Mouse (Mus musculus): ENCODE measurements at regions not wholly inside any gene's neighbourhood (a gene's known extent, or its start where the extent isn't known, plus 50 kb on each side); places are given as distances from the start of the nearest gene placed in this dataset.

GRCm38 (mm10) chr1:73797858-73798257 lies 326.4 kb downstream of the Tns1 start:
- DNase-seq, result no peak

GRCm38 (mm10) chr1:73797413-73797812 lies 326.8 kb downstream of the Tns1 start:
- DNase-seq, result no peak

GRCm38 (mm10) chr1:73793871-73794270 lies 330.4 kb downstream of the Tns1 start:
- DNase-seq, result no peak

GRCm38 (mm10) chr1:73793256-73793655 lies 331.0 kb downstream of the Tns1 start:
- no peak for DNase-seq

- DNase-seq, result no peak
Measured at GRCm38 (mm10) chr1:73792311-73792710, 331.9 kb downstream of the Tns1 start.

- no peak for DNase-seq
Measured at GRCm38 (mm10) chr1:73787666-73788065, 336.6 kb downstream of the Tns1 start.

GRCm38 (mm10) chr1:73787224-73787623 lies 337.0 kb downstream of the Tns1 start:
- DNase-seq, result no peak

GRCm38 (mm10) chr1:73783303-73783702 lies 340.9 kb downstream of the Tns1 start:
- DNase-seq, result no peak

GRCm38 (mm10) chr1:73782871-73783270 lies 341.4 kb downstream of the Tns1 start:
- DNase-seq, result no peak

GRCm38 (mm10) chr1:73771773-73772172 lies 352.5 kb downstream of the Tns1 start:
- no peak for DNase-seq

GRCm38 (mm10) chr1:73770631-73771030 lies 353.6 kb downstream of the Tns1 start:
- DNase-seq, result no peak

- no peak for DNase-seq
Measured at GRCm38 (mm10) chr1:73764611-73765333, 359.5 kb downstream of the Tns1 start.

- no peak for DNase-seq
Measured at GRCm38 (mm10) chr1:73758110-73759061, 365.9 kb downstream of the Tns1 start.

- DNase-seq, result no peak
Measured at GRCm38 (mm10) chr1:73755791-73756190, 368.5 kb downstream of the Tns1 start.

GRCm38 (mm10) chr1:73754928-73755327 lies 369.3 kb downstream of the Tns1 start:
- no peak for DNase-seq

- no peak for DNase-seq
Measured at GRCm38 (mm10) chr1:73753157-73753556, 371.1 kb downstream of the Tns1 start.

GRCm38 (mm10) chr1:73748702-73749101 lies 375.5 kb downstream of the Tns1 start:
- DNase-seq, result no peak

GRCm38 (mm10) chr1:73744555-73745234 lies 379.6 kb downstream of the Tns1 start:
- DNase-seq, result no peak

GRCm38 (mm10) chr1:73743737-73744554 lies 380.3 kb downstream of the Tns1 start:
- DNase-seq, result peak; percentile 46 to 63

GRCm38 (mm10) chr1:73737083-73737482 lies 387.2 kb downstream of the Tns1 start:
- DNase-seq, result no peak

GRCm38 (mm10) chr1:73728377-73728776 lies 395.9 kb downstream of the Tns1 start:
- no peak for DNase-seq

GRCm38 (mm10) chr1:73727781-73728180 lies 396.5 kb downstream of the Tns1 start:
- no peak for DNase-seq
